Mouse (Mus musculus) lung, postnatal 10 days (tissue): ENCODE measurements around the gene Tube1.

ENCODE experiments used
- DNase-seq: peaks from one replicate; pipeline ENCODE4 v3.0.0; 2021

Gene Tube1

DNA sequence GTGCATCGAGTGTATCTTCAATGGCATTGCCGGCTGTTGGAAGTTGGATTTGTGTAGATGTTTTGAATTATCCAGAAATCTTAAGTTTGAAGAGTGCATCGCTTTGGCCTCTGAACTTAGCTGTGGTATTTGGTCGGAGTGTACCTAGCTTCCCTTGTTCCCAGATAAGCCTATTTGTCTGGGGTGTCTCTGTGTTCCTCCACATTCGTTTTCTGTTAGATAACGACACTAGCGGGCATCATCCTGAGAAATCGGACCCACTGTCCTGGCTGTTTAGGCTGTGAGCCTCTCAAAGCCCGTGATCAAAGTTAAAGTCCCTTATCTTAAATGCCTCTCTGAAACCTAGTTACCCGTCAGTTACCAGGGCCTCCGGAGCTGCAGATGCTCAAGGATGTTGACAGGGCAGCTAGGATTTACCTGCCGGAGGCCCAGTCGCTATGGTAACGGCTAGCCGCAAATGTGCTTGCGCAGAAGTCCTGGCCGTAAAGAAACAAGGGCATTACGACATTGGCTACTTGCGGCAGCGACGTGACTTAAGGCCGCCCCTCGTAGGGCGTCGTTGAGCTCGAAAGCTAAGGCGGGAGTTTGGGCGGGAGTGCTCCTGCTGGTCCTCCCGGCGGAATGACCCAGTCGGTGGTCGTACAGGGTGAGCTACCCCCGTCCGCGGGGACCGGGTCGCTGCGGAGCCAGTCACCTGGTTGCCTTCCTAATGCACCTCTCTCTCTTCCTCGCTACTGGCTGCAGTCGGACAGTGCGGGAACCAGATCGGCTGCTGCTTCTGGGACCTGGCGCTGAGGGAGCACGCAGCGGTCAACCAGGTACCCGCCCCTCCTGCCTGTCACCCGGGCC, at the start of gene Tube1, which contains the start of gene Fam229b:
TSS of gene Tube1 (plus strand) at position 515 of the 849 bp plus-strand sequence.
TSS of gene Fam229b (minus strand) at position 453 of the 849 bp plus-strand sequence.
- peak; percentile 95 for DNase-seq

DNA sequence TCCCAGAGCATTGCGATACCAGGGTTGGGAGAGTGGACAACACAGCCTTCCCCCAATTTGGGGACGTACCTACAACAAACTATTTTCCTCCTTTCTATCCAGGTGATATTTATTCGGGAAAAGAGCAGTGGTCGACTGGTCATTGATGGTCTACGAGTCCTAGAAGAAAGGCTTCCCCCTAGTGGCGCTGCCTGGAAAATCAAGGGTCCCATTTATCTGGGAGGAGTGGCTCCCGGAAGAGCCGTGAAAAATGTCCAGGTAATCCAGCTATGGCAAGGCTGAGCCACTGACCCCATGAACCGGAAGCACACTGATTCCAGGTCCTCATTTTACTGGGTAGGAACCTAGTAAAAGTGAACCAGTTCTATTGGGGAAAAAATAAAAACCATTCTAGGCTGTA, 36.8 kb upstream of the Tube1 start:
- peak; percentile 50 for DNase-seq

DNA sequence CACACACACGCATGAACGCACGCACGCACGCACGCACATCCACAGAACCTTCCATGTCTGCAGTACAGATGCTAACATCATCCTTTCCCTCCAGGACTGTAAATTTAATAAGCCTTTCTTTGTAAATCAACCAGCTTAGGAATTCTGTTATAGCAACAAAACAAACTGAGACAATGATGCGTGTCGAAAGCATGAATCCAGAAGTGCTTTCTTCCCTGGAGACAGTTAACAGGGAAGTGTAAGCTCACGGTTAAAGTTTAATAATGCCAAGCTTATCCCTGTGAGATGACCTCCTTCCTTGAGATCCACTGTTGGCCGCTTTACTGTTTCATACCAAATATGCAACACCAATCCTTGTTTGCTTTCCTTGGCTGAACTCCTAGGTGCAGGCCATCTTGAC, 35.0 kb upstream of the Tube1 start:
- no peak for DNase-seq

DNA sequence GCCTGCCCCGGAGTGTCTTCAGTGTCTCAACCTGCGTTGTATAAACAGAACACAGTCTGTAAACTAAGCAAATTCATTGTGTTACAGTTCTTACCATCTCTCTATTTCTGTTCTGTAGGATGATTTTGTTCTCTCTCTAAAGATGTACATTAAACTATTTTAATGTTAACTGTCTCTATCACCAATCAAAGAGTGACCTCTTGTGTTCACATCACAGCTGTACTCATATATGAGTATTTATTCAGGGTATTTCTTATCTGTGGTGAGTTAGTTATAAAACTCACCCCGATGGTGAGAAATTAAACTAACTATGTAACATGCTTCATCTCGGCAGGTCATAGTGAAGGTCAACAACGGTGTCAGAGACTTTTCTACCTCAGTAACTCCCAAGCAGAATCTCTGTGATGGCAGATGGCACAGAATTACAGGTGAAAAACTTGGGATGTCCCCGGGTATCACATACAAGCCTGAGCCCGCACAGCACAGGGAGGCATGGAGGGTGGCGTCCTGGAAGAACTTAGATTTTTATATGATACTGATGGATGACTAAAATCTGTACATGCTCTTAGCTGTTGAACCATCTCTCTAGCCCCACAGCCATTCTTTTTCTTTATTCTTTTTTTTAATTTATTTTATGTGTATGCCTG, 28.9 kb upstream of the Tube1 start:
- DNase-seq = no peak

DNA sequence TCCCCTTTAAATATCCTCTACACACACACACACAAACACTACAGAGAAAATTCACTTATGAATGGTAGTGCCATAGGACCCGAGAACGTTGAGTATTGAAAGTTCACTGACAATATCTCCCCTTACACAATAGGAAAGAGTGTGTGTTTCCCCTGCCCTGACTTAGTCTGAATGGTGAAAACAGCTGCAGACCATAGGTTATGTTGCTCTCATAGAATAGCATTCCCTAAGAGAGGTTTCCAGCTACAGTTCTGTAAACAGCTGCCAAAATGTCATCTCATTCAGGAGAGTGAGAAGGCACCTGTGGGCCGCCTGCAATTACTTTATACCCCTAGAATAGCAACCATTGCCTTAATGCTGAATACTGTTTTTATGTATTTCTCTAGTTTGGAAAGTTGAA, 27.4 kb upstream of the Tube1 start:
- DNase-seq = no peak

DNA sequence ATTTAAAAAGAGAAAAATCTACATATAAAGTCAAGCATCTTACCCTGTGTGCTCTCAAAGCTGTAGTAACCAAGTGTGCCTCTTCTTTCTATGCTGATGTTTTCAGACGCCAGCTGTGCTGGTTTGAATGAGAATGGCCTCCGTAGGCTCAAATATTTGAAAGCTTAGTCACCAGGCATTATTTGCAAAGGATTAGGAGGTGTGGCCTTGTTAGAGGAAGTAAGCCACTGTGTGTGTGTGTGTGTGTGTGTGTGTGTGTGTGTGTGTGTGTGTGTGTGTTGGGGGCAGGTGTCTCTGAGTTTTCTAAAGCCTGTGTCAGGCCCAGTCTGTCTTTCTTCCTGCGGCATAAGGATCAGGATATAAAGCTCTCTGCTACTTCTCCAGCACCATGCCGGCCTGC, 26.8 kb upstream of the Tube1 start:
- no peak for DNase-seq

DNA sequence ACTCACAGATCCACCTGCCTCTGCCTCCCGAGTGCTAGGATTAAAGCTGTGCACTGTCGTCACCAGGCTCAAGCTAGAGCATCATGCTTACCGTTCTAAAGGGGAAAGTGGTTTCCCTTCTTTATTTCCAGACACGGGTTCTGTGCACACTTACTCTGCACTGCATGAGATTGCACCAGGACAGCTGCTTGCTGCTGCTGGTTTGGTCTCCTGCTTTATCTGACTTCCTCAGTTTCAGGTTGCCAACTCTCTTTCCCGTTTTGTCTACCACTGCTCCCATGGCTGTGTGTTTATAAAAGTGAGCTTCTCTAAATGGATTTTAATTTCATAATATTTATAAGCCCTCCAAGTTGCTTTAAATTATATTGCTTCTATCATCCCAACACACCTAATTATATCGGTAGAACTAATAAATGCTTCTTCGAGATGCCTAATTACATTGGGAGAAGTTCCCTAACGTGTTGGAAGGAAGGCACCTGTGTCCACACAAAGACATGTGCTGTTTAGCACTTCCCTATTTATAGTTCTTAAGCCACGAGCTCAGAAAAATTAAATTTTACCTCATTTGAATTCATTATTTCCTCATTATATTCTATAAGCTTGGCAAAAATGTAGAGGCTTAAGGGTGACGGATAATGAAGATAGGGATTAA, 24.8 kb upstream of the Tube1 start:
- DNase-seq = no peak

DNA sequence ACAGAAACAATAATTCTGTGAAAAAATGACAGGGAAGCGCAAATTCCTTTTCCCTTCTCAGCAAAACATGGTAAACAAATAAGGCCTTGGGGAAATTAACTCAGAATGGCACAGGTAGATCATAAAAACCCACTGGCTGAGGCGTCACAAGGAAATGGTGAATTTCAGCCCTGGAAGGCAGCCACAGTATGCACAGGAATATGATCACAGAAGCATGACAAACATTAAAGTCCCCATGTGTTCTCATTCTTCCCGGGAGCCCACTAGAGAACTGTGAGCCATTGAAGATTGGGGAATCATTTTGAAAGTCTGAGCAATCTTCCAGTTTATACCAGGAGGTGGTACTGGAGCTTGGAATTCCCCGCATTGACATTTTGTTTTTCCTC, 24.3 kb upstream of the Tube1 start:
- DNase-seq = no peak

DNA sequence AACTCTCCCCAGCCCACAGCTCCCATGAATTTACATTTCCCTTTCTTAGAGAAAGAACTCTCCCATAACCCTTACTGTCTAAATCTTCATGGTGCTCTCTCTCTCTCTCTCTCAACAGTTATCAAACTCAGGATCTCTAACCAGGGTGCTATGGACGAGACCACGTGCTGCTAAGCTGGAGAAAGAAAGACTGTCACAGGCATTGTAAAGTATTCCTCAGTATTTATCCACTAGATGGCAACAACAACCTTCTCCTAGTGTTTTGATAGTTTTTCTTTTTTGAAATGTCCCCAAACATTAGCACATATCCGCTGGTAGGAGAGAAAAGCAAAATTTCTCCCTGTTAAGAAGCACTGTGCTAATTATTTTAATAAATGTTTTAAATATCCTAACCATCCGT, 12.4 kb upstream of the Tube1 start:
- no peak for DNase-seq

DNA sequence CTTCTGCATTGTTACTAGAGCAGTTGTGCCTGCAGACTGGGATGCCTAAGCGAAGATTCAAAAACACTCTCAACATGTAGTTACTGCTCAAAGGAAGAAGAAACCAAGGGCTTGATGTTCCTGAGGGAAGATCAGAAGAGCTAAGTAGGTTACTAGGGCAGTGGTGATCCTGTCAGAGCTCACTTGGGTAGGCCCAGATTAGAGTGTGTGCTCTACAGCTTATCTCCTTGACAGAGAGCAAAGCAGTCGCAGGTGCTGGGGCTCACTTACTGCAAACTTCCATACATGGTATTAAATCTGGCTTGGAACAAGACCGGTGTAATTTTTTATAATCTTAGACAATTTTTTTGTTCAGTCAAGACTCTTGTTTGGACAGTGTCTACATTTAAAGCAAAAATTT, 4.0 kb downstream of the Tube1 start:
- DNase-seq = no peak

DNA sequence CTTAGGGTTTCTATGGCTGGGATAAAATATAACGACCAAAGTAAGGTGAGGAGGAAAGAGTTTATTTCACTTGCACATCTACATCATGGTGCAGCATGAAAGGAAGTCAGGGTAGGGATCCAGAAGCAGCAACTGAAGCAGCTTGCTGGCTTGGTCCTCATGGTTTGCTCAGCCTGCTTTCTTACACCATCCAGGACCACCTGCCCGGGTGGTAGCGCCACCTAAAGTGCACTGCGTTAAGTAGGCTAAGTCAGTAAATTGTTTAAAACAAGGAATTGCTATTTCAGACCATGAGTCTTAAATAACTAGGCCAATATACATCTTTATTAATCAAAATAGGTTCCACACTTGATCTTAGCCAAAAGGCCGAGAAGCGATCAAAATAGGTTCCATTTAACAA, 5.0 kb downstream of the Tube1 start:
- DNase-seq = no peak

DNA sequence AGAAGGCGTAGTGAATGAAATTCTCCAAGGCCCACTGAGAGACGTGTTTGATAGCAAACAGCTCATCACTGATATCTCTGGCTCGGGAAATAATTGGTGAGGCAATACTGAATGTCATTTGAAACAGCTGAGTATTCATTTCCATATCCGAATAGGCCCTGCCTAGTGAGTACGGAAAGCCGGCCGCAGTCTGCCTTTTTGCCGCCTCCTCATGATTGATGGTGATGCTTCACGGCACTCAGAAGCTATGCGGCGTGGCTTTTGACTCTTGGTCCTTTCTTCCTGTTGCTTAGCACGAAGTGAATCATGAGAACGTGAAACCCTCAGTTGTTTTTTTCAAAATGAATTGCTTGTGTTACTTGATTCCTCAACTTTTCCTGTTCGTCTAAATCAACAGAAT, 7.1 kb downstream of the Tube1 start:
- DNase-seq = no peak

DNA sequence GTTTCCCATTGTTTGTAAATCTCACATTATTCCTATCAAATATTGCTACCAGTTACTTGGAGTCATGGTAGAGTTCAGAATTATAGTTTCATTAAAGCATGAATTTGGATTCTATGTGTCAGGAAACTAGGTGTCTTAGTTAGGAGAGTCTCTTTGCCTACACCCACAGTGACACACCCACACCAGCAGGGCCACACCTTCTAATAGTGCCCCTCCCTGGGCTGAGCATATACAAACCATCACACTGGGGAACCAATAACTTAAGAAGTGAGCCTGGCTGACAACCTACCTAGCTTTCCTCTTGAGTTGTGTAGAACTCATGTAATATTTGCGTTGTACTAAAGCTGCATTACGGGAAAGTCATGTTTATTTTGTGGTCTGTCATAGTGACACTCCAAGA, 7.6 kb downstream of the Tube1 start:
- DNase-seq = no peak

DNA sequence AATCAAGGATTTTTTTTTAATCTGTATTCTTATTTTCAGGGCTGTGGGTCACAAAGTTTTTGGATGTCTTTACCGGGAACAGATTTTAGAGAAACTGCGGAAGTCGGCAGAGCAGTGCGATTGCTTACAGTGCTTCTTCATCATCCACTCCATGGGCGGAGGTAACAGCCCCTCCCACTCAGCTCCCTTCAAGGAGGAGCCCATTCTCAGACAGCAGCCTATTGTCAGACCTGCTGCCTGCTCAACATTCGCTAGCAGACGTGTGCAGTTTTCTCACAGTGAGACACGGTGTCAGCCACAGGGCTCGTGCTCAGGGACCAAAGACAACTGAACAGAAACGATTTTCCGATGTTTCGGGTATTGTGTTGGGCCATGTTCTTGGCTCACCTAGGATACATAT, 8.4 kb downstream of the Tube1 start:
- no peak for DNase-seq

DNA sequence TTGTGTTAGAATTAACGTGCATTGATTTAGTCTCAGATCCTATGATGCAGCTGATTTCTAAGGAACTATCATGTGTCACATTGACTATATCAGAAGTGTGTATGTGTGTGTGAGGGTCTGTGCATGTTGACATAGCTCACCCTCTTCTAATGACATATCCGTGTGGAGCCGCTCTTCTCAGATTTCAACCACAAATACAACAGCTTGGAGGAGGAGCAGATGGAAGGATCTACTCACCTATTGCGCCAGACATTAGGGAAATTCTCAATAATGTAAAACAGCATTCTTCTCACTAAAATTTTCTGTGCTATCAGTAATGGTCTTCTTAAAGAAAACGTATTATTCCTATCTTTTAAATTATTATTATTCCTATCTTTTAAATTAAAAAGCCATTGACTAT, 22.9 kb downstream of the Tube1 start:
- no peak for DNase-seq

DNA sequence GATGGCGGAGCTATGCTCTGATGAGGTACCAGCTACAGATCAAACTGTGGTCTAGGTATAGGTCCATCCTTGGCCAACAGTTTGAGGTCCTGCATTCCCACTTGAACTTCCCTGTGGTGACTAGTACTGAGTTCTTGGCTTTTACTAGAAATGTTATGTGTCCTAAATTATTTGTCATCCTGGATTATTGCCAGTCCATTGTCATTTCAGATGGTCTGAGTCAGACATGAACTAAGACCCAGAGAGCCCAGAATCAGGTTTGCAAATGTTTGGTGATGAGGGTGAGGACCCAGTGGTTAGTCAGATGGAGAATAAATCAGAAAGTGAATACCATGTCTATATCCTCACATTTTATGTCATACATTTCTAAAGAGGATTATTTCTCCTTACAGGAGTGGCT, 23.5 kb downstream of the Tube1 start:
- no peak for DNase-seq

DNA sequence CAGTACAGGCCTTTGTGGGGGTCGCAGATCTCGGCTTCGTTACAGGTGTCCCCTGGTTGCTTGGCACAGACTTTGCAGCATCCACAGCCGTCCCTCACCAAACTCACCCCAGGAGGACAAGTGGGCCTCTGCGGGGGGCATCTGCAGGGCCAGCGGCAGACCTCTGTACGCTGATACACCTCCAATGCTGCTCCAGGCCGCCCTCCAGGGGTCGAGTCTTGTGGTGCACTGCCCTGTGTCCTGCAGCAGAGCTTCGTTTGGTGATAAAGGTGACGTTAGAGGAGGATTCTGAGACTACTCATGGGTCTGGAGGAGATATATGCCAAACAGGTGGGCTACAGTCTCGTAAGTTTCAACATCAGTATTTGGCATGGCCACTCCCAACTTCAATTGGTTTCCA, 24.5 kb downstream of the Tube1 start:
- DNase-seq = no peak

DNA sequence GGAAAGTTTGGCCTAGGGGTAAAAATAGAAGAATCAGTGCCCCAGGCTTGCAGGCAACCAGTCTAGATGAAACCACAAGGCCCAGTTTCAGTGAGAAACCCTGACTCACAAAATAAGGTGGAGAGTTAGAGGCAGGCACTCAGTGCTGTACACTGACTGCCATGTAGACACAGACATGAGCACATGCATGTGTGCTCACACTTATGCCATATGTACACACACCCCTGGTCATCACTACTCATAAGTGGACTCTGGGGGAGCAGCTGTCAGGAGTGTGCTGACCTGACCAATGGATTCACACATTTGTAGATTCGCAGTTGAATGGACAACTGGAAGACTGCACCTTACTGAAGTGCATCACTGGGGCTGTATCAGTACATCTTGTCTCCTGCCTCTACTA, 27.6 kb downstream of the Tube1 start:
- no peak for DNase-seq

DNA sequence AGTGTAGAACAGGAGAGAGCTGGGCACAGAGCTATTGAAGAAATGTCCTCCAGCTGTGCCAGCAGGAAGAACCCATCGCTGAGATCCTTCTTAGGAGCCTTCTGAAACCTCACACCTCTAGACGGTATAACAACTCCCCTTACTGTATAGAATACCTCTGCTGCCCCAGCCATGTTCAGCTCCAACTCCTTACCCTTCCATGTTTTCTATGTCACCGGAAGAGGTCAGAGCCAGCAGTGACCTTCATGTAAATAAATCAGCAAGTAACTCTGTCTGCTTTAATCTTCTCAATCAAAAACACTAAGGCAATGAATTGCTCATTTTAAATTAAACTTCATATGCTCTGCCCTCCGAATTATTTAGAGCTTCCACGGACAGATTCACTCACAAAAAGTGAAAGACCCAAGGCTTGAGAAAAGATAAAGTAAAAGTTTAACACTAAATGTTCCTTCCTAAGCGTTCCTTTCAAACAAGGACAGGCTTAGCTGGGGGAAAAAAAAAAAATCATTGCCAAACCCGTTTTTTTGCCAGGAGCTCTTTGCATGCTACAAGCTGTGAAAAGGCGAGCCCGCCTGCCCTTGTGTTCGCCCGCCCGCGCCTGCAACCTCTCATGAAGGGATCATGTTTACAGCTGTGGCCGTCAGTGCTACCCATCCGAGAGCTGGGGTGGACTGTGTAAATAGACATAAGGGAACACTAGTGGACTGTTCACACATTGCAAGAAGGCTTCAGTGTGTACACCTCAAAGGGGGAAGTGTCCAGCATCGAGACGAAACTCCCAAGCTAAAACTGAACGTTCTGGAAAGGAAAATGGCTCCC, 29.1 kb downstream of the Tube1 start:
- peak; percentile 40 for DNase-seq

DNA sequence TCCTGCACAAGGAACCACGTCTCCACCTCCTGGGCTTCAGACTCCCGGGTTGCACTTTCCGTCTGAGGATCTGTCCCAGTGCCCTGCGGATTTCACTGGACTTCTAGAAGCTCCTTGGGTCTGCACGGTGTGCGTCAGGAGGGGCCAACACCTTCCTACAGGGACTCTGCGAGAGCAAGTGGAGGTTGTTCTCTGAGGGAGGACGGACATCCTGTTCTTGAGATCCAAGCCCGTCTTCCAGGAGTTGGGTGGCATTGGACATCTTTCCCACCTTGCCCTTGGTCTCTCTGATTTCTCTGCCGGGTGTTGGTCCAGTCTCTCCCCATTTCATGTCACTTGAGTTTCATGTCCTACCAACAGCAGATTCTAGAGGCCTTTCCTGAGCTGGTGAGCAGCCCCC, 29.9 kb downstream of the Tube1 start, which contains the start of gene Ccn6:
TSS of gene Ccn6 (minus strand) at position 101 of the 400 bp plus-strand sequence.
- DNase-seq = no peak

DNA sequence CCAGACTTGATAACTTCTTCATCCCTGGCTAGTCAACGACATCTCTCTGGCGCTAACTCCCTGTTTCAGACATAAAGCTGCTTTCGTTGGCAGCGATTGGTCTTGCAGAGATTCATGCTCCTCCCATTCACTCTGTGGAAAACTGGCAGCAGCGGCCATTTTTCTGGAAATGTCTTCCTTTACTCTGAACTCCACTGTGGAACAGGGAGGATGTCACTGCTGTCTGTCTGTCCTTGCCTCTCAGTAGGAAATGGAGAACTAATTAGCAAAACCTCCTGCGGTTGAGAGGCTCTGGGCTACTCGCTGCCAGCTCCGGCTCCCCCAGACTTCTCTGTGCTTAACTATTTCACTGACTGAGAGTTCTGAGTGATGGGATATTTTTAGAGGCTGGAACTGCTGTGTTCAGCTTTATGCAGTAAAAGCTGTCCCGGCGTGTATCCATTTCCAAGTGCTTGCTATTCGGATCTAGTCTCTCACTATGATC, 31.9 kb downstream of the Tube1 start:
- DNase-seq = peak; percentile 71

DNA sequence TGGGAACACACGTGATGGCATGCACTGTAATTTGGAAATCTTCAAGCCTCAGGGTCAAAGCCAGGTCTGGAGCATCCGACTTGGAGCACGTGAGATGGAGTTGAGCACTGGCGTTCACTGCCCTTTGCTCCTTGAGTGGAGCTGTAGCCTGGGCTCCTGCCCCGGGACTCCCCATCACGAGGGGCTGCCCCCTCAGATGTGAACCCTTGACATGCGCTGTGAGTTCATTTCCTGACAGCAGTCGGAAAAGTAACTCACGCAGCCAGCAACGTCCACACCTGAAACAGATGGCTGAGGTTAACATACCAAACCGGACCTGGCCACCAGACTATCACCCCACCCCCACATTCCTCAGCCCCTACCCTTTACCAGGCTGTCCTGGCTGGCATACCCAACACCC, 33.8 kb downstream of the Tube1 start:
- no peak for DNase-seq

DNA sequence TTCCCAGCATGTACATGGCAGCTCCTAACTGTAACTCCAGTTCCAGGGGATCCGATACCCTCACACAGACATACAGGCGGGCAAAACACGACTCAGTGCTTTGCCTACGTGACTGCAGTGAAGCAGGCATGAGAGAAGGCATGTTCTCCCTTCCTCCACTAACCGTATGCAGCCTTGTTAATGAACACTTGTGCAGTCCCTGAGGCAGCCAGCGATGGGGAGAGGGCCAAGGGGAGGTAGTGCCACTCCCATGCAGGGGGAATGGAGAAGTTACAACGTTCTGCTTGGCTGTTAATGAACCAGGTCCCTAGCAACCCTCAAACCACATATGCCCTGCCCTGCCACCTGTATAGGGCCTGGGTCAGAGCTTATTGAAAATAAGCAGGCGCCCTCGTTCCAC, 35.9 kb downstream of the Tube1 start:
- DNase-seq = no peak
